Mouse (Mus musculus): Measurements from ENCODE around the gene Abcg4. TPM values are rescaled to one million over a fixed set of nuclear protein-coding genes. Genes with fewer than 3 reads are reported as not detected.

Abcg4 gene
- total RNA-seq, 2 experiments from 2014 or later, result 73.5 to 76.2 TPM

DNA sequence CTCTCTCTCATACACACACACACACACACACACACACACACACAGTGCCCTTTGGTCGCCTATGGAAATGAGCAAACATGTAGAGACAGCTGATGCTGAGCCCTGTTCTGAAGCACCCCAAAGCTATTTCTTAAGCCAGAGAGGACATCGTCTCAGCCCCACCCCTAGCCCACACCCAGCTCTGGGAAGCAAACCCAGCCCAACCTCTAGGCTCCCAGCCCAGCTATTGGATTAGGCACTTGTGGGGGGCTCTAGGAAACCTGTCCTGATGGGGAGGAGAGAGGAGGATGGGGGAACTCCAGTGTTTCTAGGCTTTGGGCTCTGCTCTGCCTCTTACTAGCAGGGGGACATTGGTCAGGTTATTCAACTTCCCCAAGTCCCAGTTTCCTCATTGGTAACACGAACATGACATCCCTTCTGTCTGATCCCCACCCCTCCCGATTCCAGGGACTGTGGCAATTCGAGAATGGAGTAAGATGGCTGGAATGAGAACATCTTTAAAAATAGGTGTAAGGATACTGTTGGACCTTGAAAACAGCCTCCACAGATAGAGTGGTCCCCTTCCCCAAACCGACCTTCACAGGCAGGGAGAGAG lies 2.1 kb downstream of the Abcg4 start:
- DNase-seq (ENCODE audit: low spot score in 2 of 2), result no peak

DNA sequence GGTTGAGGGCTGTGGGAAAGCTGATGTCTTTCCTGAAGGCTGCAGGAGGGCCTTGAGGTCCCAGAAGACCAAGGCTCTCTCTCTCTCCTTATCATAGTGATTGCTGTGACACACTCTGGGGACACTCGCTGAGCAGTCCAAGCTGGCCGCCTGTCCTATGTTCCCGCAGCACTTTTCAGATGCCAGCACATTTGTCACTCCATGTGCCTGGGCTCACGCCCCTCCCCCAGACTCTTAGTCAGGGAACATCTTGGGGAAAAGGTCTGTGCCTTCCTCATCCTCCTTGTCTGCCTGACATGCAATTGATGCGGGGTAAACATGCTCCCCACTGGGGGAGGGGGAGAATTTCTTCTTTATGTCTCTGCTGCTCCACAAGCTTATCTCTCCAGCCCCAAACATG lies 5.2 kb downstream of the Abcg4 start:
- DNase-seq (ENCODE audit: low spot score in 2 of 2), result no peak

DNA sequence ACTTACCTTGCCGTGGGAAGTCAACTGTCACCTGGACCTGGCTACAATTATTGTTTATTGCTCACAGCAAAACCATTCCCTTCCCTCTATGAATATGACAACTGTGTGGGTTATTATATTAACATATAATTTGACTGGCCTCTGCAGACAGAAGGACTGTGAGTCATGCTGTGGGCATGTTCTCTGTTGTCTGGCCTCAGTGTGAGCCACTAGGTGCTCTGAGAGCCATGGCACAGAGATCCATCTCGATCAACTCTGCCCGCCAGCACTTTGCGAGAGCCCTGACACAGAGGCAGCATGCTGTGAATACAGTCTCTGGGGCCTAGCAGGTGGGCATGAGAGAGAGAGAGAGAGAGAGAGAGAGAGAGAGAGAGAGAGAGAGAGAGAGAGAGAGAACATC lies 18.4 kb downstream of the Abcg4 start:
- DNase-seq (ENCODE audit: low spot score in 2 of 2), result no peak

DNA sequence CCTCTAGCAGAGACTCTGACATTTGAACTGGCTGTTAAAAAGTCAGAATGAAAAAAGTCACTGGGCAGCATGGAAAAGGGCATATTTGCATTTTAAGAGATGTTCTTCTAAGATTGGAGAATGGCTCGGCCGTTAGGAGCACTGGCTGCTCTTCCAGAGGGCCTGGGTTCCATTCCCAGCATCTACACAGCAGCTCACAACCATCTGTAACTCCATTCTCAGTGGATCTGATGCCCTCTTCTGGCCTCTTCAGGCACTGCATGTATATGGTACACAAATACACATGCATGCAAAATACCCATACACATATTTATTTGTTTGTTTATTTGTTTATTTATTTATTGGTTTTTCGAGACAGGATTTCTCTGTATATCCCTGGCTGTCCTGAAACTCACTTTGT lies 19.3 kb downstream of the Abcg4 start:
- no peak for DNase-seq (ENCODE audit: low spot score in 2 of 2)

DNA sequence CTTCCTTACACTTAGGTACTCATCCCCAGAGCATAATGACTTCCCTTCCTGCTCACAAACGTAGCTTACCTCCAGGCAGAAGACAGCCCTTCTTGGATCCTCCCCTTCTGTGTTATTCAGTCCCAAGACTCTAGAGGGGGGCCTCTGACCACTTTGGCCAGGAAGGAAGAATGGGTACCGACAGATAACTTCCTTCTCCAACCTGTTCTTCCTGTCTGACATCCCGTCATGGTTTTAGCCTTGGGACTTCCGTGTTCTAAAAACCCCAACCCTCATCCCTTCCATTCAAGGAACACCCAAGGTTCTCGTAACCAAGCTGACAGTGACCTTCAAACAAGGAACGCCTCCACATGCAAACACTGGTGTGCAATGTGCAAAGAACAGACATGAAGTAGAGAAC lies 20.0 kb downstream of the Abcg4 start, which contains the start of gene Nlrx1:
Gene Nlrx1, minus strand, starts transcription at position 168 of the 400 bp plus-strand sequence.
- no peak for DNase-seq (ENCODE audit: low spot score in 2 of 2)

DNA sequence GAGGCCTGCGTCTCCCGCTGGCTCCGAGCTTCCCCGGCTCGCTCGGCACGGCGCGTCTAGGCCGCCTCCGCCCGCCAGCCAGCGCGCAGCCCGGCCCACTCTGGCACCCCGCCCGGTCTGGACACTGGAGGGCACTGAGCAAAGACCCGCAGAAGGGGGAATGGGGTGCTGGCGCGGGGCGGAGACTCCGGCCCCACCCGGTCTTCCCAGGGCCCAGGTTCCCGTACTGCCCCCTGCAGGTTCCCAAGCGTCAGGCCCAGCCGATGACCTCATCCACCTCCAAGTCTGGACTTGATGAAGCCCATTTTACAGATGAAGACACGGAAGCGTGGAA lies 20.4 kb downstream of the Abcg4 start:
- peak; percentile 90 to 92 for DNase-seq (ENCODE audit: low spot score in 2 of 2)

DNA sequence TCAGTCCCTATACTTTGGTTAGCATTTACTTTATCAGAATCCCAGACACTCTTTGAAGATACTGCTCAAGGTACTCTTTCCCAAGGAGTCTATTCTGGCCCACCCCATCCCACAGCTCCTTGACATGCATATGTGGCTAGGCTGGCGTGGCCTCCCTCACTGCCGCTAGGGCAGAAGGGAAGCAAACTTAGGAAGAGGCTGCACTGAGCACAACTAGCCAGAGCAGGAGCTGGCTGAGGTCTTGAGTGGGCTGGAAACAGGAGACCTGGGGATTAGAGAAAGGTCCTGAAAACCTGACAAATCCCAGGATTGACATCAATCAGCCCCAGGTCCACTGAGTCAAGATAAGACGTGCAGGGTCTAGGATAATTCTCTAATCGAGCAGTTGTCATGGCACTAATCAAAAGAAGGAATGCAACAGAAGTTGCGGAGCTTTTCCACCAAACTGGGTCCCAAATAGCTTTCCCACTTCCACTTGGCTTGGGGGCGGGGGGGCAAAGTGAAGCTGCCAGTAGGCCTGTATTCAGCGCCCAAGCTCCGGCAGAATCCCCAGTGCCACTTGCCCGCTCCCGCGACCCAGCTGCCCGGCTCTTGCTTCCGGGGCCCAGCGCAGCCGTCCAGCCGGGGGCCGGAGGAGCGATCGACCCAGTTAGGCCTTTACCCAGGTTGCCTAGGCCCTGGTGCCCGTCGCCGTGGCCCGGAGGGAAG lies 20.9 kb downstream of the Abcg4 start:
- peak in 1 of 2 experiments; percentile 36 for DNase-seq (ENCODE audit: low spot score in 2 of 2)

DNA sequence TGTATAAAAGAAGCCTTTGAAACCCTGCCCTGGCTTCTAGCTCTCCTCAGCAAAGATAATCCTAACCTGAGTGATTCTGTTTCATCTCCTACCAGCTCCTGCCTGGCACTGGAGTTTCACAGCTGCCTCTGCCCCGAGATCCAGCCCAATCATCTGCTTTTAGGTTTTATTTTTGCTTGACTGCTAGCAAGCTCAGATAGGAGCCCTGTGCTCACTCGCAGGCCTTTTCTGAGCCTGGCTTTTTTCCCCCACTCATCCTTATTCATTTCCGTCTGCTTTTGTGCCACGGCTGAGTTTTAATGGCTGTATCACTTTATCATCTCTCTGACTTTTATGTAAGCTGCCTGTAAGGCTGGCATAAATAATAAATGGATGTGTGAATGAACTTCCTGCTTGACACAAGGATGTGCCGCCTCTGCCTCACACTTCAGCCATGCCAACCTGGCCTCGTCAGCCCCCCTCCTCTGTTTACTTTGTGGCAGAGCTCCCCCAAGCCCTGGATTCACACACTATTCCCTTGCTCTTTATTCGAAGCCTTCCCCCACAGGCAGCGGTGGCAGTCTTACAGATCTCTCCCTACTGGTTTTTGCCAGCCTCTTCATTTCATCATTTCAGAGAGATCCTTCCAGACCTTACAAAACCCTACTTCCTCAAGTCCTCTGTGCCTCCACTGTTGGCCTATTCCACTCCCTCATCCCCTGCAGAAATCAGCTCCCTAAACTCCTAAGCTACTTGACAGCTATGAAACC lies 21.8 kb downstream of the Abcg4 start:
- peak in 1 of 2 experiments; percentile 33 for DNase-seq (ENCODE audit: low spot score in 2 of 2)

DNA sequence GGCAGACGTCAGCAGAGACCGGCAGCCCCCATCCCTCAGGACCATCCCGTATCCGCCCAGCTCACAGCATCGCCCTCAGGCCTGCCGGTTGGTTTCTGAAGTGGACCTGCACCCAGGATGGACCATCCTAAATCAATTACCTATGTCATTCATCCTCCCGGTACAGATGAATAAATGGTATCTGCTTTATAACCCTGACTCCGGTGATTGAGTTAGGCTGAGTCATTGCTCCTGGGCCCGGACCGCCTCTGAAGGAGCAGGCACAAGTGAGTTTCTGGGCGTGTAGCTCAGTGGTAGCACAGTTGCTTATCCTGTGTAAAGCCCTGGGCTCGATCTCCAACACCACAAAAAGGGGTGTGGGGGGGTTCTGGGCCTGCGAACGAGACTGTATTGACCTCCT lies 27.0 kb downstream of the Abcg4 start:
- no peak for DNase-seq (ENCODE audit: low spot score in 2 of 2)

DNA sequence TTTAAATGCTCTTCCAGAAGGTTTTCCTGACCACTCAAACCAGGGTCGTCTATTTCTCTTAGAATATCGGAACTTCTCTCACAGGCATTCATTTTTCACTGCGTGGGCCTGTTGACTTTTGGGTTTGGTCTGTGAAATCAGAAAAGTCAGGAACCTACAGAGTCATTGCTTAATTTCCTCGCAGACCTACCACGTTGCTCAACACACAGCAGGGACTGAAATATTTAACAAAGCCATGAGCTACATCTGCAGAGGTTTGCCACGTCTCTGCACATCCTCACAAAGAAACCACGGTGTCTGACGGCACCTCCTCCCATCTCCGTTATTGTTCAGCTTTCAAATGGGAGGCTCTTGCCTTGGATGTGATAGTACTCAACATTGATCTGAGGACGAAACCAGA lies 29.4 kb downstream of the Abcg4 start:
- no peak for DNase-seq (ENCODE audit: low spot score in 2 of 2)

DNA sequence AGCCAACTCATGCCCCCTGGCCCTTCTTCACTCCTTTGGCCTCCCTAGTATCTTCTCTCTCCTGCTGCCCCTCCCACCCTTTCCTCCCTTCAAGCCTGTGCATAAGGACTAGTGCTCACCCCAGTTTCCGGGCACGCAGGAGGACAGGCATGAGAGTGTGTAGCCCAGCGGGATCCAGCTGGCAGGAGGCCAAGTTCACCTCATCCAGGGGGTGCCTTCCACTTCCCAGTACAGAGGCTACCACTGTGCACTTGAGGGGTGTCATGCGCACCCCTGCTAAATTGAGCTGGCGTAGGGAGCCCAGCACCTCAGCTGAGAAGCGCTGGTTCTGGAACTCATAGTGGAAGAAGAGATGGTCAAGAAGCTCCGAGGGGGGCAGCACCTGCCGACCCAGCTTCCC lies 32.2 kb downstream of the Abcg4 start:
- no peak for DNase-seq (ENCODE audit: low spot score in 2 of 2)

DNA sequence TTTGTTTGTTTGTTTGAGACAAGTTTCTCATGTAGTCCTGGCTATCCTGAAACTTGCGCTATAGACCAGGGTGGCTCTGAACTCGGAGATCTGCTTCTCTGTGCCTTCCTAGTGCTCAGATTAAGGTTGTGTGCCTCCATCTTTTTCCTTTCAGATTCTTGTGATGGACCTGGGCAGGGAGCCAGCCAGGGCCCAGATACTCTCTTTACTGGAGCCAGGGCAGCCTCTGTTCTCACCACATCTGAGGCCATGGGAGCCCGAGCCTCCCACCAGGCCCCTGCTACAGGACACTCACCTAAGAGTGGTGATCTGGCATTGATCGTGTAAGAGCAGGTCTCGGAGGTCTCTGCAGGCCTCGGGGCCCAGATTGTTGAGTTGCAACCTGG lies 33.3 kb downstream of the Abcg4 start:
- no peak for DNase-seq (ENCODE audit: low spot score in 2 of 2)

DNA sequence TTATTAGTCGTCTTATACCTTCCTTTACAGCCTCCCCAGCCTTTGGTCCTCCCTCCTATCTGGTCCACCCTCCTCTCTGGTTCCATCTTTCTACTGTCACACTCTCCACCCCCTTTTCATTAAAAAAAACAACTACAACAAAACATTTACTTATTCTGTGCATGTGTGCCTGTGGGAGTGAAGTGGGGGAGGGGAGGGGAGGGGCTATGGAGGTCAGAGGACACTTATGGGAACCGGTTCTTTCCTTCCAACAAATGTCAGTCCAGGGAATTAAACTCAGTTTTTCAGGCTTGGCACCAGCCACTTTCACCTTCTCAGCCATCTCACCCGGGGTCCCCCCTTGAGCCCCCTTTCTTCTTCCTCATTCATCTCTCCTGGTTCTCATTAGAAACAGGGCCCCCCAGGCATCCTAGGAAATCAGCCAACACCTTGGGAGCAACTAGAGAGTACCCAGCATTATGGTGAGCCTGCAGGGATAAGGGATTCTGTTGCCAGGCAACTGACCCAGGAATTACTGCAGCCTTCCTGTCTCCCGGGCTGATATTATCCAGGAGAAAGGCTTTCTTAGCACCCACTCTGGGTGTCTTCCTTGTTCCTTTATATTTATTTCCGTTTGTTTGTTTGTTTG lies 33.8 kb downstream of the Abcg4 start:
- DNase-seq (ENCODE audit: low spot score in 2 of 2), result no peak

DNA sequence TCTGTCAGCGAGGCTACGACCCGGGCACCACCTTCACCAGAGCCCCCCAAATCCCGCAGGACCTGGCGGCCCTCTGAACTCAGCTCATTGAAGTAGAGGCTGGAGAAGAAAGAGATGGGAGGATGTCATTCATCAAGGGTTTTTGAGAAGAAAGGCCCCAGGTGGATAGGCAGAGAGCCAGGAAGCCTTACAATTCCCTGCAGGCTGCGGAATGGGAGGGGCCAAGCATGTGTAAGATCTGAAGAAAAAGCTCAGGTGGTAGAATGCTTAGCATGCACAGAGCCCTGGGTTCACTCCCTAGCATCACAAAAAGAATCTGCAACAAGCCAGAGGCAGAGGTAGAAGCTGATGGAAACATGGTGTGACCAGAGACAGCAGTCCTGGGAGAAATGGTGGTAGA lies 35.0 kb downstream of the Abcg4 start:
- DNase-seq (ENCODE audit: low spot score in 2 of 2), result no peak

DNA sequence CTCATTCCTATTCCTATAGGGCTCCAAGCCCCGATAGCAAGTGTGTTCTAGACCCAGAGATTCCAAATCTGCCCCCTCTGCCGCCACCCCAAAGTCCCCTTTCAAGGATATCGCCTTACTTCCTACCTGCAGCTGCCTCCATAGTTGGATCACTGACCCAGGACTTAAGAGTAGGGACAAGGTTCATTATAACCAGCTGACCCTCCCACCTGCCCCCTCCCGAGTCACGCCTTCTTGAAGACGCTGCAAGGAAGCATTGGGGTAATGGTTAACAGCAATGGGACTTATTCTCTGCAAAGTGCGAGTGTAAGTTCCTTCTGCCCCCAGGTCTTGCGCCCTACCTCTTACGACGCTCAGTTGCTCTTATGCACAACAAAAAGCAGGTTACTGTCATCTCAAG lies 37.1 kb downstream of the Abcg4 start, which contains the start of gene Pdzd3:
Gene Pdzd3, minus strand, starts transcription at position 158 of the 400 bp plus-strand sequence.
- DNase-seq (ENCODE audit: low spot score in 2 of 2), result no peak

DNA sequence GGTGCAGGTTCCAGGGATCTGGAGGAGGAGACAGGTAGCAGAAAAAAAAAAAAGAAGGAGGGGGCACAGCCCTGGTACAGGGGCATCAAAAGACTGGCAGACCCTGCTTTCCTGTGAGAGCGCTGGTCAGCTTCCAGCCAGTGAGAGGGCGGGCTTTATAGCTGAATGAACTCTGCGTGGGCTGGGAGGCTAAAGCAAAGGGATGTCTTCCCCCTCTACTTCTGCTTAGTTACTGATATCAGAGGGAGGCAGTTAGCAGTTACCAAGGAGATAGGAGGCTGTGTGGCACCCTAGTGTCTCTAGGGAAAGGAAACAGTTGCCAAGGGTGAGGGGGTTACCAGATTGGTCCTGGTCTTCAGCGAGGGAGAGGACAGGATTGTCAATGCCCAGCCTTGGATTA lies 38.0 kb downstream of the Abcg4 start:
- peak in 1 of 2 experiments; percentile 39 for DNase-seq (ENCODE audit: low spot score in 2 of 2)

DNA sequence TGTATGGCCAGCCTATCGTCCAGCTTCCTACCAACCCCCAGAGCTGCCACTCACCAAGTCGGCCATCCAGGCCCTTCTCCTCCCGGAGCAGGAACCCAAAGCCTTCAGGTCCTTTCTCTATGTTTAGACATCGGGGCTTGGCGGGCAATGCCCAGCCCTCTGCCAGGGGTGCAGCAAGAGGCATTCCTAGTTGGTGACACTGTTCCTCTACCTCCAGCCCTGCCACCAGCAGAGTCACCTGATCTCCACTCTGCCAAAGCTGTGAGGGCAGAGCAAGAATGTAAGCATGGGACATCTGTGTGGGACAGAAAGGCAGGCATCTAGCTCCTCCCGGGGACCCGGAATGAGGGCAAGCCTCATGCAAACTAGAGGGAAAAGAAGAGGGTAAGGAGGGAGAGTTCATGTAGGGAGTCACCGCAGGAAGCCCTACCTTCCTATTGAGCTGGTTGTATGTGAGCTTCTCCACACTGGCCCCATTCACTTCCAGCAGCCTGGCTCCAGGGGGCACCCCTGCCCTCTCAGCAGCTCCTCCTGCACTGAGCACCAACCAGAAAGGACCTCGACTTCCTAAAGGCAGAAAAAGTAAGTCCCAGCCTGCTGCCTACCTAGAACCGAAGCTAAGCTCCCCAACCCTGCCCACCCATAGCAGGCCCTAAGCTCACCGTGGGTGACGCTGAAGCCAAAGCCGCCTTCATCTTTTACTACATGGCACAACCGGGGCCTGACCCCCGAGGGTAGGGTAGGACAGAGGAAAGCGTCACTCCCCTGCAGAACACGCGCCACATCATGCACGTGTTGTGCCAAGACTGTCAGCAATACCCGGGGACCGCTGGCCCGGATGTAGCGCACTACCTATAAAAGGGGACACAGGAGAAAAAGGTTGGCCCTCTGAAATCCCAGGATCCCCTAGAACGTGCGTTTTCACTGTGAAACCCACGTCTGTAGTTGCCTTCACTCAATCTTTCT lies 39.0 kb downstream of the Abcg4 start:
- peak; percentile 69 to 77 for DNase-seq (ENCODE audit: low spot score in 2 of 2)

DNA sequence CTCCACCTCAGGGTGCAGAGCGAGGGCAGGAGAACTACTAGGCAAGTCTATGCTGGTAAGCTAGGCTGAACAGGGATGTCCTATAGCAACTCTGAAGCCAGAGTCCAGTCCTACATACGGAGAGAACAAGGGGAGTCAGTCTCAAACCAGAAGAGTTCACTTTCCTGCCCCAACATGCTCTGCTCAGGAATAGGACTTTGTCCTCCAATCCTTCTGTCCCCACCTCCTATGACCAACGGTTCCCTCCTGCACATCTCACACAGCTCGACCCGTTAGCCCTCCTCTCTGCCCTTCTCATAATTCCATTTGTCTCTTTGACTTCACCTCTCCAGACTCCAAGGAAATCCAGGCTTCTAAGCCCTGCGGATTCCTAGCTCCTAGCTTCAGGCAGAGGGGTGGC lies 40.5 kb downstream of the Abcg4 start:
- DNase-seq (ENCODE audit: low spot score in 2 of 2), result no peak

DNA sequence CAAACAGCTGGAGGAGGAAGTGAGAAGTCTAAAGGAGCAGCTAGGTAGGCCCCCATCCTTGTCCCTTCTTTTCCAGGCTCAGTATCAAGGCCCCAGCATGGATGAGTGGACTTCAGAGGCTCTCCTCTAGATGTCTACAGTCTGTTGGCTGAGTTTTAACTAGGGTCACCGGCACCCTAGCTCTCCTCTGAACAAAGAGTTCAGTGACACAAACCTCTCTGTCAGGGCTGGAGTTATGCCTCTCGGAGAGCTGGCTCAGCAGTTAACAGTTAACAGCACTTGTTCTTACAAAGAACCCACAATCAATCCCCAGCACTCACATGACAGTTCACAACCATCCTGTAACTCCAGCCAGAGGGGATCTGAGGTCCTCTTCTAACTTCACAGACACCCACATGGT lies 44.8 kb downstream of the Abcg4 start:
- no peak for DNase-seq (ENCODE audit: low spot score in 2 of 2)

DNA sequence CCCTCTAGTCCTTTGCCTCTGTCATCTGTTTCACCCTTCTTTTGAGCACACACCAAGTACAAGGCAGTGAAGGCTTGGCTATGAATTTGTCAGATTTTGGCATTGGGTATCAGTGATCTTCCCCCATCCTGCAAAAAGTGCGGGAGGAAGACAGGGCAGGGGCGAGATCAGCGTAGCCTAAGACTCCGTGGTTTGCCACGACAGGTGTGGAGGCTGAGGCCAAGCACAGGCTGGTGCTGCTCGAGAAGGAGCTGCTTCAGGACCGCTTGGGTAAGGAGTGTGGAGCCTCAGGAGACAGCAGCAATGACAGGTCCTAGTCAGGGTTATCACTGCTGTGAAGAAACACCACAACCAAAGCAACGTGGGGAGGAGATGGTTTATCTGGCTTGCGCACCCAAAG lies 47.0 kb downstream of the Abcg4 start:
- DNase-seq (ENCODE audit: low spot score in 2 of 2), result no peak

DNA sequence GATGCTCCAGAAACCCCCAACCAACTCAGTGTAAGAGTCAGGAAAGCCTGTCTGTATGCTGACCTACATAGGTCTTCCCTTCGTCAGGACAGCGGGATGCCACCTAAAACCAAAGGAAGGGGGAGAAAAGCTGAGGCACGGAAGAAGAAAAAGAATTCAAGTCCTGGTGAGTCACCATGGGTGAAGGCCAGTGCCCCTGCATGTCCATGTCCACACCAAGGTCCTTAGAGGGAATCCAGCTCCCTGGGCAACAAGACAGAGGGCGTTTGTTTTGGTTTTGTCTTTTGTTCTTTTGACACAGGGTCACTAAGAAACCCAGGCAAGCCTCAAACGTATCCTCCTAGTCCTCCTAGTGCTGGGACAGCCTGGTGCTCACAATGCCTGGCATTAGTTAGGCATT lies 47.5 kb downstream of the Abcg4 start:
- no peak for DNase-seq (ENCODE audit: low spot score in 2 of 2)

Data from layer of hippocampus, postnatal 10 days (tissue).